Mouse (Mus musculus) T-helper 1 cell (primary cell): Measurements from ENCODE around the gene Ltb4r1.

Experiments used
- in situ Hi-C: fragments of 300-600 bp; cut with MboI, MseI; formaldehyde crosslinking; loops from one replicate; pipeline ENCODE4 v1.15.1; 2025; ENCODE audit warnings: high pct_unique_total_duplicates

The Ltb4r1 gene

GRCm38 (mm10) chr14:55765696-55766095, at the start of gene Ltb4r1:
TSS of gene Ltb4r1 (plus strand) at chr14:55765962.
- in situ Hi-C loops: no loop called here

GRCm38 (mm10) chr14:55716271-55716670, 49.5 kb upstream of the Ltb4r1 start:
- in situ Hi-C loops: loop anchor here (25.0 kb wide), 1 partner anchor 846 kb away; no protein-coding TSS in a partner anchor

DNA sequence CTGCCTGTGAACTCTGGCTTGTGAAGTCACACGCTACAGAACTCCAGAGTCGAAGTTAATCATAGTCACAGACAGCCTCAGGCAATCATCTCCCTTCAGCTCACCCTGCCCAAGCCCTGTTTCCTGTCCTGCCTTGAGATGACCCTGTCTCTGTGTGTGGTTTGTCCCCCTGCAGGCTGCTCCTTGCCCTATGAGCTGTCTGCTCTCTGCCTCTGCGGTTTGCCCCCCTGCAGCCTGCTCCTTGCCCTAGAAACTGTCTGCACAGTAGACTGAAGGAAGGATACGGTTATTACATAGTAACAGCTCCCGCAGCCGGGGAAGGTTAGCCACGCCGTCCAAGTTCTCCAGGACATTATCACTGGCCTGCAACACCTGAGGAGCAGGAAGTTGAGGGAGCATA, 48.9 kb upstream of the Ltb4r1 start:
- in situ Hi-C loops: loop anchor here (25.0 kb wide), 1 partner anchor 845 kb away; no protein-coding TSS in a partner anchor

DNA sequence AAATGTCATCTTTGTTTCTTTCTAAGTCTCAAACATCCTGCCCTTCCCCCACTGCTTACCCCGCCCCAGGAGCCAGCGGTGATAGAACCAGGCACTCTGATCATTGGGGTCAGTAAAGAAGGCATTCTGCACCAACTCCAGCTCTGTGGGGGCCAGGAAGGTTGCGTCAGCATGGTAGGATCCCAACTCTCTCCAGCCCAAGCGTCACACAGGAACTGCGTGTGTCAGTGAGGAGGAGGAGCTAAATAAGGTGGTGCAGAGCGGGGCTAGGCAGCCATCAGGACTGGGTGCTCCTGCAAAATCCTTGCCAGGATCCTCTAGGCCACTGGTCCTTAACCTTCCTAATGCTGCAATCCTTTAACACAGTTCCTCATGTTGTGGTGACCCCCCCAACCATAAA, 46.0 kb upstream of the Ltb4r1 start:
- in situ Hi-C loops: loop anchor here (25.0 kb wide), 1 partner anchor 843 kb away; no protein-coding TSS in a partner anchor

- in situ Hi-C loops: loop anchor here (25.0 kb wide), 1 partner anchor 842 kb away; no protein-coding TSS in a partner anchor
Observed at GRCm38 (mm10) chr14:55720666-55721065, 45.1 kb upstream of the Ltb4r1 start.

- in situ Hi-C loops: loop anchor here (25.0 kb wide), 1 partner anchor 841 kb away; no protein-coding TSS in a partner anchor
Observed at GRCm38 (mm10) chr14:55721076-55721475, 44.7 kb upstream of the Ltb4r1 start.

- in situ Hi-C loops: loop anchor here (25.0 kb wide), 1 partner anchor 840 kb away; no protein-coding TSS in a partner anchor
Observed at GRCm38 (mm10) chr14:55721700-55722437, 43.9 kb upstream of the Ltb4r1 start, which contains the start of gene Rabggta. TSS of gene Rabggta (minus strand) at chr14:55722263.

- in situ Hi-C loops: loop anchor here (25.0 kb wide), 1 partner anchor 840 kb away; no protein-coding TSS in a partner anchor
Observed at GRCm38 (mm10) chr14:55722438-55722945, 43.3 kb upstream of the Ltb4r1 start.

DNA sequence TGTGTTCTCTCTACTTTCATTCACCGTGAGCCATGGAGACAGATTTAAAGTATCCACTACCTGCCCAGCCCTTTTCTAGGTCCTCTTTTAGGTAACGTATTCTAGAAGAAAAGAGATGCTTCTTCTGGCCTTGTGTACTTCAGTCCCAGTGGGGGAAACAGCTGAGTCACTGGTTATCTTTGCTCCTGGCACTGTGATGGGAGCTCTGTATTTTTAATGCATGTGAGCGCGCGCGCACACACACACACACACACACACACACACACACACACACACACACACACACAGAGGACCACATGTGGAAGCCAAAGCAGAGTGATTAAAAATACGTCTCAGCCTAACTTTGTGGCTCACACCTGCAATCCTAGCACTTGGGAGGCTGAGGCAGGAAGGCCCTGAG, 42.3 kb upstream of the Ltb4r1 start:
- in situ Hi-C loops: loop anchor here (25.0 kb wide), 1 partner anchor 839 kb away; no protein-coding TSS in a partner anchor

DNA sequence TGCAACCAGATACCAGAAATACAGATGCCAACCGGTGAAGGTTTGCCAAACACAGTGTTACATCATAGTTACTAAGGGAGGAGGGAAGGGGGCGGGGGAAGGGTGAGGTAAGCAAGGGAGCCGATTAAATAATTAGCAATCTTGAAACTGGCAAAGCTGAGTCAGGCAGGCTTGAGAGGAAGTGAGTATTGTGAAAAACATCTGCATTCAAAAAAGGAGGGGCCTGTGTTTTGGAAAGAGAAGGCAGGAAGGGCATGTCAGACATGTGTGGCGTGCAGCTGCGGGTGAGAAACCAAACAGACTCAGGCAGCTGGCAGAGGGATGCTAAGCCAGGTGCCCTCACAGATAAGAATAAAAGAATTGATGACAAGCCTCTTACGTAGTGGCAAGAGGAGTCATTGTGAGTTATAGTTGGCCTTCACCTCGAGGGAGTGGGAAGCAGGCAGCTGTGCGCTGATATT, 41.3 kb upstream of the Ltb4r1 start:
- in situ Hi-C loops: loop anchor here (25.0 kb wide), 1 partner anchor 838 kb away; no protein-coding TSS in a partner anchor

GRCm38 (mm10) chr14:55726261-55726660, 39.5 kb upstream of the Ltb4r1 start:
- in situ Hi-C loops: no loop called here

- in situ Hi-C loops: no loop called here
Observed at GRCm38 (mm10) chr14:55727889-55728685, 37.7 kb upstream of the Ltb4r1 start.

GRCm38 (mm10) chr14:55730116-55730515, 35.6 kb upstream of the Ltb4r1 start:
- in situ Hi-C loops: no loop called here

GRCm38 (mm10) chr14:55730531-55731032, 35.2 kb upstream of the Ltb4r1 start:
- in situ Hi-C loops: no loop called here

DNA sequence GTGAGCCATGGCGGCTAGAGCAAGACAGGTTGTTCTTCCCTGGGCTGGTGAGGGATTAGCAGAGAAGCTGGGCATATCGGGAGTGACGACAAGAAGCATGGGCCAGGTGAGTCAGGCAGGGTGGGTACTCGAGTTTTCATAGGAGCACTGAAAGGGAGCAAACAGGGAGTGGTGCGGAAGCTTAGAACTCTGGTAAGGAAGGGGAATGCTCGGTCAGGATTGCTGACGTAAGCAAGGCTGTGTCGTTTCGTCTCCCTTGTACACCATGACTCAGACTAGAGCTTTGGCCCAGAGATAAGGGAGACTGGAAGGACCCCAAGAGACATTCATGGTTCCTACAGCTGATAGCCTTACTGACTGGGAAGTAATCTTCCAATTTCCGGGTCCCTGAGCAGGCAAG, 31.9 kb upstream of the Ltb4r1 start:
- in situ Hi-C loops: no loop called here

- in situ Hi-C loops: no loop called here
Observed at GRCm38 (mm10) chr14:55734869-55735268, 30.9 kb upstream of the Ltb4r1 start.

- in situ Hi-C loops: no loop called here
Observed at GRCm38 (mm10) chr14:55735334-55735733, 30.4 kb upstream of the Ltb4r1 start.

GRCm38 (mm10) chr14:55735758-55736157, 30.0 kb upstream of the Ltb4r1 start:
- in situ Hi-C loops: no loop called here

DNA sequence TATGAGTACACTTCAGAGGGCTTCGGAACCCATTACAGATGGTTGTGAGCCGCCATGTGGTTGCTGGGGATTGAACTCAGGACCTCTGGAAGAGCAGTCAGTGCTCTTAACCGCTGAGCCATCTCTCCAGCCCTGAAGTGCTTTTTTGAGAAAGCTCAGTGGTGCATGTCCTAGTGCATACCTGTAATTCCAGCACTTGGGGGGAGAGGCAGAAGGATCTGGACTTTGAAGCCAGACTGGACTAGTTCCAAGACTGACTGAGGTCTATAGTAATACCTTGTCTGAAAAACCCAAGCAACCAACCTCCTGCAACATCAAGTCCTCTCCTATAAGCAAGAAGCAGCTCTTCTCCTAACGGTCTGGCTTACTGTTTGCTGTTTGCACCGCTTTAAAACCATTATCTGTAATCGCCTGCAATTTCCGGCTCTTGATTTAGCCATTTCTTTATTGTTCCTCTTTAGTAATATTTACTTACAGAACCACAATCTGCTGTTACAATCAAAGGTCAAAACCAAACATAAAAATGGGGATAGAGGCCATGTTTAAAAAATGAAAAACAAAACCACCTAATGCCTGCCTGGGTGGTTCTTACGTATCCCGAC, 28.6 kb upstream of the Ltb4r1 start:
- in situ Hi-C loops: no loop called here

DNA sequence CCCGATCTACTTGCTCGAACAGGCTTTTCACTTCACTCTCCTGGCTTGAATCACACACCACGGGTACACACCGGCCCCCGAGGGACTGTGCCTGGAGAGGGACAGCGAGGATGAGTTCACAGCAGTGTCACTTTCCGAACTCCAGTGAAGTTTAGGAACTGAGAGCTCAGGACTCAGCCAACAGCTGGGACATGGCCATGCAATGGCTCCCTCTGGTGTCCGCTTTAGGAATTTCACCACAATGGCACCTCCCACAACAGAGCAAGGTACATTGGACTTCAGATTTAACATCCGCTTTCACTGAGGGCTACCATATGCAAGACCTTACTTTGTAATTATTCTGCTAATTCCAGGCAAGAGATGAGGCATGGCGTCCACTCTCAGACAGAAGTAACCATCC, 22.1 kb upstream of the Ltb4r1 start:
- in situ Hi-C loops: loop anchor here (5.0 kb wide), 1 partner anchor 61 kb away; the partner anchor contains the start of gene Tinf2
